Mouse (Mus musculus): ENCODE measurements at regions not wholly inside any gene's neighbourhood (a gene's known extent, or its start where the extent isn't known, plus 50 kb on each side); places are given as distances from the start of the nearest gene placed in this dataset.

DNA sequence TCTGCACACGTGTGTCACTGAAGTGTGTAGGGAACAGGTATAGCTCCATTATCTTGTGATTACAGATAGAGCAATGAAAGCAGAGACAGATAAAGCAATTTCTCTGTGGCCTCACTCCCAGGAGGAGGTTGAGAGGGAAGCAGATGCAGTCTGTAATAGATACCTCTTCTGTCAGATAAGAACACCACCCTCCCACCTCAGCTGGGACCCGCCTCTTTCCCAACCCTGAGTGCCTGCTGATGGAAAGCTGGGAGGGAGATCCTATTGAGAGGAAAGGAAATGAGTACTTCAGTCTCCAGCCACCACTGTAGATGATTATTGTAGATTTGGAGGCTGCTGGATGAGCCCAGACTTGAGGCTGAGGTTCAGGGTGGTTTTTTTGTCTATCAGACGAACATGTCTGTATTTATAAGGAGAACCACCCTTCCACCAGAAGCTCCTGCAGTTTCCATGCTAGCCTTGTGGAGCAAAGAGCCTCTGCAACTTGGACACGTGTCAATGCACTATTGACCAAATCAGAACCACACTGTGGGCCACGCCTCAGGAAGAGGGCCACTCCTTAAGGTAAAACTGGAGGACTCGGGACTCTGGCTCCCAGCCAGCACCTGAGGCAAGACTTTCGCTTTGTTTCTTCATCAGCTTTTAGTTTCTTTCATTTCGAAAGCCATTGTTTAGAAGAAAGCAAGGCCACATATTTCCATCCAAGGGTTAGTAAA is 55.3 kb upstream of the Plekha5 start:
- no peak for DNase-seq (ENCODE audit: low spot score in 2 of 2)

DNA sequence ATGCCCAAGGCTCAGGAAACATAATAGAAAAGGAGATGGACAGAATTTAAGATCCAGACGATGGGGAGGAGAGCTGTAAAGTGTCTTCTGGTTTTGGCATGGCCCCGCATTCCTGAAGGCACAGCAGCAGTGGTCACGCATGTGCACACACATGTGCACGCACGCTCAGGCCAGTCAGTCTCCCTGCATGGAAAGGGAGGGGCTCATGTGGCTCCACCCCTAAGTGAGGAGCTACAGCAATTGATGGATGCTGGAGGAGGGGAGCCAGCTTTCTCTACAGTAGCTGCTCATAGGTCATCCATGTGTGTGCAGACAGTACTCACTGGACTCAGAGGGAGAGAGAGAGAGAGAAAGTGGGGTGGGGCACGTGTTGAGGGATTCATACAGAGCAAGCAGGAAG is 56.6 kb upstream of the Plekha5 start:
- no peak for DNase-seq (ENCODE audit: low spot score in 2 of 2)

DNA sequence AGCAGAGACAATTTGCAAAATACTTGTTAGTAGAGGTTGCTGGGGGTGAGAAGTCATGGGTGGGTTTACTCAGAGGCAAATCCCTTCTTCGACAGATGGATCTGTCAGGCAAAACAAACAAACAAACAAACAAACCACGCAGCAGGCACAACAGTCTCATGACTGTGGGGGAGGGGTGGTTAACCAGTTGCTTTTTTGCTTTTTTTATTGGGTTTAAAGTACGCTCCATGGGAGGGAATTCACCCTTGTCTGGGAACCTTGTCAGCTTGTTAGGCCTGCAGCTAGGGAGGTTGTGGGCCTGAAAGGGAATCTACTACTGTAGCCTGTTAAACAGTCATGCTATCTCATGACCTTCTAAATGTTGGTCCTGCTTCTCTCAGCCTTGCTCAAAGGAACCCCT is 57.1 kb upstream of the Plekha5 start:
- DNase-seq (ENCODE audit: low spot score in 2 of 2) = no peak

DNA sequence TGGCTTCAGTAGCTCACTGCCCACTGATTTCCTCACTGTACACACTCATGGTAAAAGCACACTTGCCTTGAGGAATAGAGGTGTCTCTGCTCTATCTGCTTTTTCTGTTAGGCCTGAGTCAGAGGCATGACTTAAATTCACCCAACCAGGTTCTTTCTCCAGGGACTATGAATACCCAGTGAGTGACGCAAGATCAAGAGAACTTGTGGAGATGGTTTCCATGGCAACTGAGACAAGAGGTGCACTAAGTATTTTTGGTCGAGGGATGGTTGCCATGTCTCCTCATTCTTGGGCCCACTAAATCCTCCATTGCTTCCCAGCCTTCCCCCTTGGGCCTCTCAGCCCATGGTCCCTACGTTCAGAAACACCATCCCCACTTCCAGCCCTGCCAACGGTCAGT is 62.9 kb upstream of the Plekha5 start:
- no peak for DNase-seq (ENCODE audit: low spot score in 2 of 2)

DNA sequence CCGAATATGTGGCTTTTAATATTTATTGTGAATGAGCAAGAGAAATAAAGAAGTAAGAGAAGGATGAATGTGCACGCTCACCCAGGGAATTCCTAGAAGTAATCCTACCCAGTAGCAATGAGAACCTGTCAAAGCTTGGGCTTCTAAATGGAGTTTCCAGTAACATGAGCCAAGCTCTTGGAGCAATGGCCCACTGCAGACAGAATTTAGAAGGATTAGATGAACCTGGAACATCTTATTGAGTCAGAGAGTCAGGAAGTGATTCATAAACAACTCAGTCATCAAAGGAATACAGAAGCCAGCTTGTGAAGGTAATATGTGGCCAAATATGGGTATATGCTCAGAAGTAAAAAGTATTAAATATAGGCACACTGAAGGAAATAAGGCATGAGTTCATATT is 66.0 kb upstream of the Plekha5 start:
- no peak for DNase-seq (ENCODE audit: low spot score in 2 of 2)

DNA sequence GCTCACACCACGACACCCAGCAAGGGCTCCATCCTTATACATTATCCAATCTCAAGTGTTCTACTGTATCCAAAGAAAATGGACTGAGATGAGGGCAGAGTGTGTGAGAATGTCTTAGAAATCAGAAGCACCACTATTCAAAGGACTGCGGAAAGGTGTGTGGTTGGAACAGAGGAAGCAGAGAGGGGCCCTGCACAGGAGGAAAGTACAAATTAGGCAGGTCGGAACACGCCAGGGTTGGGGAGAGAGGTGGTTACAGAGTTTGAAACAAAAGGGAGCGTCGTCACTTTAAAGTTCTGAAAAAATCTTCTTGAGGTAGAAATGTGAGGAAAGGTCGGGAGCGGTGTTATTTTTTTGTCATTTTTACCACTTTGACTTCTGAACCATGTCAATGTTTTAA is 66.6 kb upstream of the Plekha5 start:
- DNase-seq (ENCODE audit: low spot score in 2 of 2) = no peak

DNA sequence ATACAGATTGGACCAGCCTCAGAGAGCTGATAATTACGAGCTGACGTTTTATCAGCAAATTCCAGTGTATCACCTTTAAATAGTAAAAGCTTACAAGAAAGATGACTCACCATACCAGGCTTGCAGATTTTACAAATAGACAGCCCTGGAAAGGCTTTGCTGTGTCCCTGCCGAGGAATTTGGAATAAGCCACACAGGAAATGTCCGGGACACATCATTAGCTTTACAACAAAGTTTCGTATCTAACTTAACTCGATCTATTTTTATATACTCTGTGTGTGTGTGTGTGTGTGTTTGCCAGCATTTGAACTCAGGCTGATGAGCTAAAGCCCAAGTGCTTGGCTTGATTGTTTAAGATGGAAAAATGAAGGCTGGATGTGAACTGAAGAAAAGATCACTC is 69.8 kb upstream of the Plekha5 start:
- no peak for DNase-seq (ENCODE audit: low spot score in 2 of 2)

DNA sequence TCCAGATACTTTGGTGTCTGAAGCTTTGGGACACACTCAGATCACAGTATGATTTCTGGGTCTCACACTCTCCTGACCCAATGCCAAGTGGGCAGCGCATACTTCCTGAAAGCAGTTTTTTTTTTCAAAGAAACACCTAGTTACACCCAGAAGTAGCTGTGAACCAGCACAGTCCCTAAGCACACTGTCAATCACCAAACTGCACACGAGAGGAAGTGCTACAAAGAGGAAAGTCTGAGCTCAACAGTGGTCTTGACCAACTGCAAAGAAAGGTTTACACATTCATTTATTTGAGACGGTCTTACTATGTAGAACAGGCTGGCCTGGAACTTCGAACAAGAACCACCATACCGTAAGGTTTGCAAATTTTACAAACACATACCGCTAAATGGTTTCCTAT is 70.2 kb upstream of the Plekha5 start:
- DNase-seq (ENCODE audit: low spot score in 2 of 2) = peak; percentile 14 to 36

DNA sequence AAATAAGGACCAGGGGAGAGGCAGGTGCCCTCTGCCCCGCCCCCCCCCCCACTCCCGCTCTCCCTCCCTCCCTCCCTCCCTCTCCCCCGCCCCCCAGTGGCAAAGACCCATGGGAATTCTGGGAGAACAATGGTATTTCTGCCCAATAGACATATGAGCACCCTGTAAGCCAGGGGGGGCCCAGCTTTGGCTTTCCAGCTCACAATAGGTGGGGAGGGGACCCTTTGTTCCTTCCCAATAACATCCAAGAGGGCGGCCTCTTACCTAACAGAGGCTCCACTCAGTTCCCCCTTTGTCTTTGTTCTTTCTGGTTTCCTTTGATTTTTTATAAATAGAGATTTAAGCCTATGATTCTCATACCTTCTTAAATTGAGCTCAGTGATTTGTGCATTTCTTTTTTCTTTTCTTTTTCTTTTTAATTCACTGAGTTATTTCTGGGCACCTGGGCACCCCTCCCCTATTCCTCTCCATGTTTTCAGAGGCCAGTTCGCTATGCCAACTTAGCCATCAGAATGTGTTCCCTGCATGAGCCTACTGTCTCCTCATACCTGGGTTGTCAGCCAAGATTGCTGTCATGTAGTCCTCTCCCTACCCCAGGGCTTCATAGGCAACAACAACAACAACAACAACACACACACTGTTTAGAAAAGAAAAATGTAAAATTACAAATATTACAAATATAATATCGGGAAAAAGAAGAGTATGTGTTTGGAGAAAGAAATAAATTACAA is 72.3 kb upstream of the Plekha5 start:
- no peak for DNase-seq (ENCODE audit: low spot score in 2 of 2)

DNA sequence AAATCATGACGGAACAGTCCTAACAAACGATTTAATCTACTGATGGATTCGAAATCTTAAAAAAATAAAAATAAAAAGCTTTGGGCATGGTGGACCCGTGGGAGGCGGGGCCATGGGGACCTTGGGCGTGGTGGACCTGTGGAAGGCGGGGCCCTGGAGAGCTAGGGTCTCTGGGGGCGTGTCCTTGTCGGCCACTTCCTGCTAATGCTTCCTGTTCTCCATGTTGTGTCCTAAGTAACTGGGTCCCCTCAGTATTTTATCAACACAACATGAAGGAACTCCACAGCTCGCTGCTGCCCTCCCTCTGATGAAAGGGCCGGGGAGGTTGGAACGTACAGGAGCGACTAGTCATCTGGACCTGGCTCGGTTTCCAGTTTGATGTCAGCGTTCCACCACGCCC is 75.3 kb upstream of the Plekha5 start:
- DNase-seq (ENCODE audit: low spot score in 2 of 2) = no peak

DNA sequence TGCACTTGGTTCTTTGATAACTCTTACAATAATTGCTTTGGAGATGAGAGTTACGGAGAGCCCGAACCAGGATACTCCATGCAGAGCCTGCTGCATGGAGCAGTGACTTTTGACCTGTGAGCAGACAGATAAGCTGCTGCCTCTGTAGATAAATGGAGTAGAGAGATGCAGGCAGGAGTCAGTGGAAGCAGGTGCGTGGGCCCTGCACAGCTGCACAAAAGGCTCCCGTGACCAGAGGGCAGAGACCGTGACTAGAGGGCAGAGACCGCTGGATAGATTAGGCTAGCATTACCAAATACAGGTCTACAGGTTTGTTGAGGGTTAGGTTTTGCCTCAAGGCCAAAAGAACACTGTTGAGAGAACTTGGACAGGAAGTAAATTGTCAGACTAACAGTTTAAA is 76.9 kb upstream of the Plekha5 start:
- DNase-seq (ENCODE audit: low spot score in 2 of 2) = no peak

DNA sequence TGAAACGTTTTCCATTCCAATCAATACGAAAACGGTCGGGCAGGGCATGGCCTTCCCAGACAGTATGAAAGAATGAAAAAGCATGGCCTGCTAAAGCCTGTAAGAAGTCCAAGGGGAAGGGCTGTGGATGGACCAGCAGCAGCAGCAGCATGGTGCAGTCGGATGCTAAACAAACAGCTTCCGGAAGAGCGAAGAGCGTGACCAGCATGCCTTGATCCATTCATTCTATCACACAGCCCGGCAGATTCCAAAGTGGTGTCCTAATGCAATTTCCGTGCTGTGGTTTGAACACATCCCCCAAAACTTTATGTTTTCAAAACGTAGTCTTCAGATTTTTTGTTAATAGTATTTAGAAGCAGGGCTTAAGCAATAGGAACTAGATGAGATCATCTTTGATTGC is 80.2 kb upstream of the Plekha5 start:
- DNase-seq (ENCODE audit: low spot score in 2 of 2) = no peak

DNA sequence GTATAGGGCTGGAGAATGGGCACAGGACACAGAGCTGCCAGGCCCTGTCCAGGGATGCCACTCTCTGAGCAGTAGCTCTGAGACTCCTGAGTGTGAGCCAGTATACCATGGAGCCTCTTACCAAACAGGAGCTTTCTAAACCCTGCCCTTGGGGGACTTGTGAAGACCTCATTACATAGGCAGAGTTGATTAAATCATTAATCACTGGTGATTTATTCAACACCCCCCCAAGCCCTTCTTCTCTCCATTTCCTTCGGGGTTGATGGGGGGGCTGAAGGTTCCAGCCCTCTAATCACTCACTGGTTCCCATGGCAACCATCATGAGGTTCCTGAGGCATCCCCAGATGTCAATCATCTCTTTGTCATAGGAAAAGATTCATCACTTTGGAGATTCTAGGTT is 81.0 kb upstream of the Plekha5 start:
- no peak for DNase-seq (ENCODE audit: low spot score in 2 of 2)

DNA sequence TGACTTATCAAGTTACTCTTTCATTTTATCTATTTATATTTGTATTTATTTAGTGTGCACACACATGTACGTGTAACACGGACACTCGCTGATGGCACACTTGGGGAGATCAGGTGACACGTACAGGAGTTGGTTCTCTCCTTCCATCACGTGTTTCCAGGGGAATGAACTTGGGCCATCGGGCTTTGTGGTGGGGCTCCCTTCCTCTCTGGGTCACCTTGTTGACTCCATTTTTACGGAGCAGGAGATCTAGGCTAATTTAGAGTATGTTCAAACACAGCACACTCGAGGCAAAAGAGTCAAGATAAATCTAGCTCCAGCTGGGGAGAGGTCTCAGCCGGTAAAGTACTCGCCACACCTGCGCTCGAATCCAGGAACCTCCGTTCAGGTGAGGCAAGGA is 84.1 kb upstream of the Plekha5 start:
- no peak for DNase-seq (ENCODE audit: low spot score in 2 of 2)

DNA sequence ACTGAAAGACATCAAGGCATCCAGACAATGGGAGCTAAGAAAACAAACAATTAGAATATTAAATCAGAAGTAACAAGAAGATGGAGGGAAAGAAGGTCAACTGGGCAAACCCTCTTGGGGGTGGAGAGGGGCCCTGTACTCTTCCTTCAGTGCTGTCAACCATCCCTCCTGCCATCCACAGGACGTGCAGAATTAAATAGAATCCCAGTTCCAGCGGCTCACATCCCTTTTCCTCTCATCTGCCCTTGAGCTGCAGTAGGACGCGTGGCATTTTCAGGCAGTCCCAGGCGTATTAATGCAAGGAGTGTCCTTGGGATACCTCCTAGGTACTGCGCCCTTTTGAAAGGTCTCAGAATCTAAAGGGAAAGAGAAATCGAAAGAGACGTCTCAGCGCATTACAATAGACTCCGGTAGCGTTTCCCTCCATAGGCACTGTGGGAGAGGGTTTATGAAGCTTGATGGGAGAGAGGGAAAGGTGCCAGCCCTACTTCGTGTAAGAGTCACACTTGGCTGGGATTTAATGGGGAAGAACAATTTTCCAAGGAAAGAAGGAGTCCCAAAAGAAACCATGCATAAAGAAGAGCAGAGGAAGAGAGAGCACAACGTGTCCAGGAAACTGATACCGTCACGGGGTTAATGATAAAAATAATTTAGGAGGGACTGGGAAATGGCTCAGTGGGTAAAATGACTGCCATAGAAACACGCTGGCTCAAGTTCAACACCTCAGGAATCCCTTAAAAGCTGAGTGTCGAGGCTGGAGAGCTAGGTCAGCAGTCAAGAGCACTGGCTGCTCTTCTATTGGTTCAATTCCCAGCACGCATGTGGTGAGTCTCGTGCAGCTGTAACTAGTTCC is 85.7 kb upstream of the Plekha5 start:
- no peak for DNase-seq (ENCODE audit: low spot score in 2 of 2)

DNA sequence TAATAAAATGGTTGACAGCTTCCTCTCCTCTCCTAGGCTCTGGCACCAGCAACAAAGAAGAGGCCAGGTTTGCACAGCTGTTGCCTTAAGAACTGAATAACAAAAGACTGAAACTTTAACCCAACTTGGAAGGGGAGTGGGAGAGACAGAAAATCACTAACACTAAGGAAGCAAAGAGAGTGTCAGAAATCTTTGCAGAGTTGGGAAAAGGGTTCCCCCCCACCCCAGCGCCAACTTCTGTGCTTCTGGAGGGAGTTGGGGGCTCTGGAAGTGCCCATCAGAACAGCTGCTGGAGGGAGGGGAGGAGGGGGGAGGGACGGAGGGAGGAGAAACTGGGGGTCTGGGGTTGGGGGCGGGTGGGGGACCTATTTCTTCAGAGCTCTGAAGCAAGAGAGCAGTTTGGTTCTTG is 86.8 kb upstream of the Plekha5 start:
- no peak for DNase-seq (ENCODE audit: low spot score in 2 of 2)

DNA sequence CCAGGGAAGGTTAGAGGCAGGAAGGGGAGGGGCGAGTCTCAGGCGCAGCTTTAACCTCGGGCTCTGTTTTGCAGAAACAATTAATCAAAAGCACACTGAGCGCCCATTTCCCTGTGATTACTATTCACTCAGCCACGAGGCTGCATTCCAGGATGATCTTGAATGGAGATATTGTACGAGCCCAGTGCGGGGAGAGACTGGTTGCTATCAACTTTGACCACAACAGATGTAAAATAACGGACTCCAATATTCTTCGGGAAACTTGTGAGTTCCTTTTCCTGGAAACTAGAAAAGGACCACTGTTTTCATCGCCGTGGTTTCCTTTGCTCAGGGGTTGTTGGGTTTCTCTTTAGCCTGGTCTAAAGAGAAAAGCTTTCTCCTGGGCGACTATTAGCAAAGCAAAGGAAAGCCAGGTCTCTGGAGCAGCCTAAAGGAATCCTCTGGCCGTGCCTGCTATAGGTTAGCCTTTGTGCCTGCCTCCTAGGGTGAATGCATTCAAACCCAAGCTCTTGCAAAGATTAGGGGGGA is 87.4 kb upstream of the Plekha5 start:
- DNase-seq (ENCODE audit: low spot score in 2 of 2) = no peak

DNA sequence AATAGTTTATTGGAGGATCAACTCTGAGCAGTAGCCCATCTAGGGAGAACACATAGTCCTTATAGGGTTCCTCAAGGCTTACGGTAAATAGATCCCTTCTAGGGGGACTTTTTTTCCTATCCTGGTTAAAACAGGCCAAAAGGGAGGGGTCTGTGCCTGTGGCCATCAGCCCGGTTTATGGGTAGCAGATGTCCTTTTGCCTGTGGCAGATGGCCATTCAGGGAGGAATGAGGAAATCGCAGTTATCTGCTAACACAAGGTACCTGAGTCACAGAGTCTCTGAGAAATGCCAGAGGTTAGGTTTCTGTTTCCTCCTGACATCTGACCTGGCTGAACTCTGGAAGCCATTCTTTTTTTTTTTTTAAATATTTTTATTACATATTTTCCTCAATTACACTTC is 90.5 kb upstream of the Plekha5 start:
- no peak for DNase-seq (ENCODE audit: low spot score in 2 of 2)

DNA sequence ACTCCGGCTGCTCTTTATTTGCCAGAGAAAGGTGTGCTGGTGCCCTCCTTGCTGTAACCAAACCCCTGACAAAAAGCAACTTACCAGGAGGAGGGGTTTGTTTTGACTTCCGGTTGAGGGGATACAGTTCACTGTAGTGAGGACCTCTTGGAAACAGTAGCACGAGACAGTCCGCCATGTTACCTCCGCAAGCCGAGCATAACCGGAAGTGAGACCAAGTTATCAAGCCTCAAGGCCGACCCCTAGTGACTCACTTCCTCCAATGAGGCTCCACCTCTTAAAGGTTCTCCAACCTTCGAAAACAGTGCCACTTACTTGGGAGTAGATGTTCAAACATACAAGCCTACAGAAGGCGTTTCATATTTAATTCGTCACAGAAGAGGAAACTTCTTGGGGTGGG is 115.2 kb upstream of the Plekha5 start:
- DNase-seq (ENCODE audit: low spot score in 2 of 2) = no peak

DNA sequence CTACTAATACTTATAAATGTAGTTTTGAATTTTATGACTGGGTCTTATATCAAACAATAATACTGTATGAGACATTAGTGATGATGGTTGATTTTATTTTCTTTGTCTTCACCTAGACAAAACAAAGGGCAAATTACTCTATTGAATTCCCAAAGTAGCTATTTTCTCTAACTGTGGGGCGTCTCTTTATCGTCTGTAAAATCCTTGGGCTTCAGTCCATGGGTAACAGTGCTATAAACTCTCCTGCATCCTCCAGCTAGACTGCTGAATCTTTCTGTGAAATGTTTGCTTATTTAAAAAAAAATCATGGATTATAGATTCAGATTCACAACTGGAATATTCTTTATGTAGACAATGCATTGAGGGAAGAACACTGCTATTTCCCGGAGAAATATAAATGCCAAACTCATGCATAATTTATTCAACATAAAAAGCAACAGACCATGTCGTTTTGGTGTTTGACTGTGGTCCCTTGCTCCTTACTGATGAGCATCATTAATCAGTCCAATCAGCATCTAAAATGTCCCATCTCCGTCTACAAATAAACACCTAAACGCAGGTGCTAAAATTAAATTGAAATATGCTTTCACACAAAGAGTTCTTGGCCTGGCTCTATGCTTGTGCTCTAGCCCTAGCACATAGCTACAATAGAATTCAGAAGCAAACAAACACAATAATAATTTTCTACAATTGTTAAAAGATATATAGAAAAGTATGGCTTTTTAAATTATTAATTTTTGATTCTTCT is 116.9 kb upstream of the Plekha5 start:
- DNase-seq (ENCODE audit: low spot score in 2 of 2) = no peak

DNA sequence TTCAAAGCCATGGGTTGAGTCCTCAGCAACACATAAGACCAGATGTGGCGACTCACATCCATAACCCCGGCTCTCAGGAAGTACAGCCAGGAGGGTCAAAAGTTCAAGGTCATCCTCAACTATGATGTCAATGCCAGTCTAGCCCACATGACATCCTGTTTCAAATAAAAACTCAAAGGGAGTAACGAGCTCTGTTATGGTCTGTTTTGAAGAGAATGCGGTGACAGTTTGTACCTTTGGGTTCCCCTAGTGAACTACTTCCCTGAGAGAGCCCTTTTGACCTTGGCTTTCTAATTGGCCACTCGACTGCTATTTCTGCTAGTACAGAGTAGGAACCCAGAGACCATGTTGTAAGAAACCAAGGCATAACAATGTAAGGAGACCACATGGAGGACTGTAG is 119.7 kb upstream of the Plekha5 start:
- DNase-seq (ENCODE audit: low spot score in 2 of 2) = no peak
